Mouse (Mus musculus): ENCODE data around the gene Pemt. TPM values are rescaled to one million over a fixed set of nuclear protein-coding genes. Genes with fewer than 3 reads are reported as not detected.

Pemt gene
- total RNA-seq, 1 experiment = 17.5 TPM

- DNase-seq (ENCODE audit: low read depth, low spot score) = no peak
- no peaks in the 10 kb centered on the region for H3K36me3 ChIP-seq (ENCODE audit: control insufficient read depth, insufficient read depth, low read length, poor library complexity, severe bottlenecking)
- no peak overlapping the region for H3K27ac ChIP-seq (ENCODE audit: insufficient read depth, low read depth, low read length, poor library complexity, severe bottlenecking)
- no peaks in the 10 kb centered on the region for H3K9me3 ChIP-seq (ENCODE audit: control insufficient read depth, insufficient read depth, low read depth, low read length)
- H3K4me1 ChIP-seq (ENCODE audit: control insufficient read depth in 2 of 2, insufficient read depth in 2 of 2, low read length in 2 of 2, poor library complexity in 1 of 2) = peaks cover 0 to 9% of the 10 kb centered on the region in 2 experiments; a peak in 3 of 4 replicates
- H3K4me3 ChIP-seq (ENCODE audit: insufficient read depth in 1 of 2, low read depth in 1 of 2, low read length in 2 of 2, poor library complexity in 1 of 2, severe bottlenecking in 1 of 2) = no peak overlapping the region
- TF ChIP-seq ZC3H11A (IDR thresholded peaks at IDR 0.05; ENCODE audit: borderline replicate concordance, low read depth, low read length) (no peak), CHD2 (IDR thresholded peaks at IDR 0.05; ENCODE audit: low read depth, low read length) (no peak), HCFC1 (IDR thresholded peaks at IDR 0.05; ENCODE audit: borderline replicate concordance, insufficient read depth, low read length) (no peak), ZNF384 (IDR thresholded peaks at IDR 0.05; ENCODE audit: low read depth, low read length) (no peak), MAFK (IDR thresholded peaks at IDR 0.05; ENCODE audit: insufficient read depth, low read depth, low read length) (no peak)
- in situ Hi-C loops (cut with MboI; ENCODE audit: low sequenced_read_pairs in 2 of 2, unreplicated experiment in 2 of 2) = no loop called here
- no peak overlapping the region for H3K9ac ChIP-seq (ENCODE audit: insufficient read depth, low read depth, low read length, poor library complexity, severe bottlenecking)
These were observed 10.2 kb upstream of the Pemt start for GRCm38 (mm10) chr11:60056520-60056919.

- DNase-seq (ENCODE audit: low read depth, low spot score) = no peak
- no peak overlapping the region for H3K4me3 ChIP-seq (ENCODE audit: insufficient read depth in 1 of 2, low read depth in 1 of 2, low read length in 2 of 2, poor library complexity in 1 of 2, severe bottlenecking in 1 of 2)
- H3K27ac ChIP-seq (ENCODE audit: insufficient read depth, low read depth, low read length, poor library complexity, severe bottlenecking) = no peak overlapping the region
- H3K36me3 ChIP-seq (ENCODE audit: control insufficient read depth, insufficient read depth, low read length, poor library complexity, severe bottlenecking) = no peaks in the 10 kb centered on the region
- no peaks in the 10 kb centered on the region for H3K9me3 ChIP-seq (ENCODE audit: control insufficient read depth, insufficient read depth, low read depth, low read length)
- no peak for TF ChIP-seq HCFC1 (IDR thresholded peaks at IDR 0.05; ENCODE audit: borderline replicate concordance, insufficient read depth, low read length)
- TF ChIP-seq ZC3H11A (IDR thresholded peaks at IDR 0.05; ENCODE audit: borderline replicate concordance, low read depth, low read length) = no peak
- TF ChIP-seq CHD2 (IDR thresholded peaks at IDR 0.05; ENCODE audit: low read depth, low read length) = no peak
- no peak for TF ChIP-seq ZNF384 (IDR thresholded peaks at IDR 0.05; ENCODE audit: low read depth, low read length)
- no peak for TF ChIP-seq MAFK (IDR thresholded peaks at IDR 0.05; ENCODE audit: insufficient read depth, low read depth, low read length)
- H3K4me1 ChIP-seq (ENCODE audit: control insufficient read depth in 2 of 2, insufficient read depth in 2 of 2, low read length in 2 of 2, poor library complexity in 1 of 2) = peaks cover 0 to 3% of the 10 kb centered on the region in 2 experiments; a peak in 1 of 4 replicates
- no peak overlapping the region for H3K9ac ChIP-seq (ENCODE audit: insufficient read depth, low read depth, low read length, poor library complexity, severe bottlenecking)
- in situ Hi-C loops (cut with MboI; ENCODE audit: low sequenced_read_pairs in 2 of 2, unreplicated experiment in 2 of 2) = no loop called here
These were observed 2.6 kb upstream of the Pemt start for GRCm38 (mm10) chr11:60048841-60049240.

- Histone ChIP-seq H3K36me3 (ENCODE audit: control insufficient read depth, insufficient read depth, low read length, poor library complexity, severe bottlenecking) (no peaks in the 10 kb centered on the region), H3K9me3 (ENCODE audit: control insufficient read depth, insufficient read depth, low read depth, low read length) (no peaks in the 10 kb centered on the region), H3K4me1 (ENCODE audit: control insufficient read depth in 2 of 2, insufficient read depth in 2 of 2, low read length in 2 of 2, poor library complexity in 1 of 2) (peaks cover 0 to 3% of the 10 kb centered on the region in 2 experiments; a peak in 1 of 4 replicates), H3K27ac (ENCODE audit: insufficient read depth, low read depth, low read length, poor library complexity, severe bottlenecking) (no peak overlapping the region), H3K9ac (ENCODE audit: insufficient read depth, low read depth, low read length, poor library complexity, severe bottlenecking) (peak overlapping the region; percentile 12; the same call in 1 of the 2 replicates), H3K4me3 (ENCODE audit: insufficient read depth in 1 of 2, low read depth in 1 of 2, low read length in 2 of 2, poor library complexity in 1 of 2, severe bottlenecking in 1 of 2) (peak overlapping the region; percentile 74 to 75)
- DNase-seq (ENCODE audit: low read depth, low spot score) = no peak
- in situ Hi-C loops (cut with MboI; ENCODE audit: low sequenced_read_pairs in 2 of 2, unreplicated experiment in 2 of 2) = no loop called here
- TF ChIP-seq CHD2 (IDR thresholded peaks at IDR 0.05; ENCODE audit: low read depth, low read length) (no peak), ZC3H11A (IDR thresholded peaks at IDR 0.05; ENCODE audit: borderline replicate concordance, low read depth, low read length) (no peak), MAFK (IDR thresholded peaks at IDR 0.05; ENCODE audit: insufficient read depth, low read depth, low read length) (no peak), ZNF384 (IDR thresholded peaks at IDR 0.05; ENCODE audit: low read depth, low read length) (no peak), HCFC1 (IDR thresholded peaks at IDR 0.05; ENCODE audit: borderline replicate concordance, insufficient read depth, low read length) (no peak)
These were observed 622 bp downstream of the Pemt start for GRCm38 (mm10) chr11:60045676-60046057.

- H3K9me3 ChIP-seq (ENCODE audit: control insufficient read depth, insufficient read depth, low read depth, low read length) = no peaks in the 10 kb centered on the region
- no peak overlapping the region for H3K9ac ChIP-seq (ENCODE audit: insufficient read depth, low read depth, low read length, poor library complexity, severe bottlenecking)
- no peaks in the 10 kb centered on the region for H3K36me3 ChIP-seq (ENCODE audit: control insufficient read depth, insufficient read depth, low read length, poor library complexity, severe bottlenecking)
- DNase-seq (ENCODE audit: low read depth, low spot score) = no peak
- in situ Hi-C loops (cut with MboI; ENCODE audit: low sequenced_read_pairs in 2 of 2, unreplicated experiment in 2 of 2) = no loop called here
- TF ChIP-seq ZNF384 (IDR thresholded peaks at IDR 0.05; ENCODE audit: low read depth, low read length) (no peak), HCFC1 (IDR thresholded peaks at IDR 0.05; ENCODE audit: borderline replicate concordance, insufficient read depth, low read length) (no peak), ZC3H11A (IDR thresholded peaks at IDR 0.05; ENCODE audit: borderline replicate concordance, low read depth, low read length) (no peak), CHD2 (IDR thresholded peaks at IDR 0.05; ENCODE audit: low read depth, low read length) (no peak), MAFK (IDR thresholded peaks at IDR 0.05; ENCODE audit: insufficient read depth, low read depth, low read length) (no peak)
- no peak overlapping the region for H3K4me3 ChIP-seq (ENCODE audit: insufficient read depth in 1 of 2, low read depth in 1 of 2, low read length in 2 of 2, poor library complexity in 1 of 2, severe bottlenecking in 1 of 2)
- peaks cover 0 to 3% of the 10 kb centered on the region in 2 experiments; a peak in 1 of 4 replicates for H3K4me1 ChIP-seq (ENCODE audit: control insufficient read depth in 2 of 2, insufficient read depth in 2 of 2, low read length in 2 of 2, poor library complexity in 1 of 2)
- H3K27ac ChIP-seq (ENCODE audit: insufficient read depth, low read depth, low read length, poor library complexity, severe bottlenecking) = no peak overlapping the region
These were observed 1.5 kb downstream of the Pemt start for GRCm38 (mm10) chr11:60044777-60045176.
